Mouse (Mus musculus) left cerebral cortex, postnatal 25 days (tissue): ENCODE results near the gene Ptrh1. TPM values are rescaled to one million over a fixed set of nuclear protein-coding genes. Genes with fewer than 3 reads are reported as not detected.
A peak's percentile ranks its signal among the peaks of the same experiment; 100 is the strongest.

ENCODE experiments used
- DNase-seq, 2 experiments: peaks; one replicate each; pipeline ENCODE4 v3.0.0; 2022; ENCODE audit warnings: low spot score in 2 of 2, mixed read lengths in 1 of 2
- intact Hi-C: fragments of 180-260 bp; cut with DNase I; formaldehyde crosslinking; loops from one replicate; pipeline ENCODE4 v1.15.1; 2025
- total RNA-seq, 2 experiments: library from RNA; stranded (reverse); gene quantifications; 2 replicates each; pipeline ENCODE4 v1.2.3; 2021

The Ptrh1 gene
- total RNA-seq, 2 experiments from 2014 or later: 7.3 to 8.2 TPM

GRCm38 (mm10) chr2:32751665-32752033, 23.9 kb upstream of the Ptrh1 start:
- DNase-seq: no peak
- intact Hi-C loops: no loop called here

- intact Hi-C loops: no loop called here
- no peak for DNase-seq
Observed at GRCm38 (mm10) chr2:32752181-32752580, 23.4 kb upstream of the Ptrh1 start.

GRCm38 (mm10) chr2:32756674-32757055, 18.9 kb upstream of the Ptrh1 start:
- DNase-seq: no peak
- intact Hi-C loops: loop anchor here (1.0 to 5.0 kb wide), 2 partner anchors 43 to 129 kb away; partner anchors contain the start of gene Cdk9

GRCm38 (mm10) chr2:32757056-32757845, 18.3 kb upstream of the Ptrh1 start, which contains the start of gene Tor2a:
Gene Tor2a, plus strand, starts transcription at chr2:32757234.
- DNase-seq: peak; percentile 98 to 99
- intact Hi-C loops: loop anchor here (1.0 to 5.0 kb wide), 2 partner anchors 44 to 130 kb away; partner anchors contain the start of gene Cdk9

- intact Hi-C loops: loop anchor here (5.0 kb wide), 1 partner anchor 131 kb away; no protein-coding TSS in a partner anchor
- no peak for DNase-seq
Observed at GRCm38 (mm10) chr2:32758503-32758902, 17.1 kb upstream of the Ptrh1 start.

- intact Hi-C loops: loop anchor here (5.0 kb wide), 1 partner anchor 132 kb away; no protein-coding TSS in a partner anchor
- DNase-seq: no peak
Observed at GRCm38 (mm10) chr2:32759001-32759400, 16.6 kb upstream of the Ptrh1 start.

- intact Hi-C loops: no loop called here
- peak in 1 of 2 experiments; percentile 48 for DNase-seq
Observed at GRCm38 (mm10) chr2:32761361-32761760, 14.2 kb upstream of the Ptrh1 start.

- intact Hi-C loops: no loop called here
- peak in 1 of 2 experiments; percentile 31 for DNase-seq
Observed at GRCm38 (mm10) chr2:32761859-32762258, 13.7 kb upstream of the Ptrh1 start.

GRCm38 (mm10) chr2:32763353-32763752, 12.2 kb upstream of the Ptrh1 start:
- DNase-seq: no peak
- intact Hi-C loops: no loop called here

GRCm38 (mm10) chr2:32767241-32767640, 8.3 kb upstream of the Ptrh1 start:
- intact Hi-C loops: no loop called here
- no peak for DNase-seq

GRCm38 (mm10) chr2:32768661-32769285, 6.8 kb upstream of the Ptrh1 start:
- intact Hi-C loops: no loop called here

GRCm38 (mm10) chr2:32769327-32770085, 6.1 kb upstream of the Ptrh1 start:
- intact Hi-C loops: no loop called here
- DNase-seq: no peak

More at GRCm38 (mm10) chr2:32768661-32769285, 6.8 kb upstream of the Ptrh1 start:
- no peak for DNase-seq

GRCm38 (mm10) chr2:32771886-32772285, 3.7 kb upstream of the Ptrh1 start:
- intact Hi-C loops: no loop called here
- DNase-seq: no peak

- intact Hi-C loops: no loop called here
- no peak for DNase-seq
Observed at GRCm38 (mm10) chr2:32772626-32773279, 2.8 kb upstream of the Ptrh1 start.

GRCm38 (mm10) chr2:32776192-32776591, 606 bp downstream of the Ptrh1 start:
- DNase-seq: no peak
- intact Hi-C loops: no loop called here

GRCm38 (mm10) chr2:32778081-32778480, 2.5 kb downstream of the Ptrh1 start:
- DNase-seq: no peak
- intact Hi-C loops: no loop called here

- peak; percentile 48 to 70 for DNase-seq
- intact Hi-C loops: loop anchor here (1.0 kb wide), 1 partner anchor 75 kb away; no protein-coding TSS in a partner anchor
Observed at GRCm38 (mm10) chr2:32779131-32779530, 3.5 kb downstream of the Ptrh1 start.

- no peak for DNase-seq
- intact Hi-C loops: loop anchor here (1.0 to 5.0 kb wide), 2 partner anchors 75 to 148 kb away; no protein-coding TSS in a partner anchor
Observed at GRCm38 (mm10) chr2:32779714-32780113, 4.1 kb downstream of the Ptrh1 start.

- intact Hi-C loops: loop anchor here (5.0 kb wide), 1 partner anchor 146 kb away; no protein-coding TSS in a partner anchor
- no peak for DNase-seq
Observed at GRCm38 (mm10) chr2:32781710-32782109, 6.1 kb downstream of the Ptrh1 start.
